Mouse (Mus musculus): ENCODE measurements around the gene Crtc1. TPM values are rescaled to one million over a fixed set of nuclear protein-coding genes. Genes with fewer than 3 reads are reported as not detected.

Gene Crtc1
- total RNA-seq, 1 experiment = 4.9 TPM

GRCm38 (mm10) chr8:70352657-70353151, 86.7 kb downstream of the Crtc1 start:
- no peak for DNase-seq (ENCODE audit: low read depth, low spot score)

GRCm38 (mm10) chr8:70352000-70352384, 87.4 kb downstream of the Crtc1 start:
- H3K9me3 ChIP-seq (ENCODE audit: control insufficient read depth, insufficient read depth, low read depth, low read length) = no peaks in the 10 kb centered on the region
- peaks cover 12 to 34% of the 10 kb centered on the region in 2 experiments for H3K4me1 ChIP-seq (ENCODE audit: control insufficient read depth in 2 of 2, insufficient read depth in 2 of 2, low read length in 2 of 2, poor library complexity in 1 of 2)
- peaks cover 29% of the 10 kb centered on the region; the same call in 1 of the 2 replicates for H3K36me3 ChIP-seq (ENCODE audit: control insufficient read depth, insufficient read depth, low read length, poor library complexity, severe bottlenecking)
- peak overlapping the region; percentile 96 for H3K9ac ChIP-seq (ENCODE audit: insufficient read depth, low read depth, low read length, poor library complexity, severe bottlenecking)
- H3K27ac ChIP-seq (ENCODE audit: insufficient read depth, low read depth, low read length, poor library complexity, severe bottlenecking) = no peak overlapping the region
- peak overlapping the region; percentile 79 to 91 for H3K4me3 ChIP-seq (ENCODE audit: insufficient read depth in 1 of 2, low read depth in 1 of 2, low read length in 2 of 2, poor library complexity in 1 of 2, severe bottlenecking in 1 of 2)
- TF ChIP-seq MAFK (IDR thresholded peaks at IDR 0.05; ENCODE audit: insufficient read depth, low read depth, low read length) (no peak), CHD2 (IDR thresholded peaks at IDR 0.05; ENCODE audit: low read depth, low read length) (no peak), HCFC1 (IDR thresholded peaks at IDR 0.05; ENCODE audit: borderline replicate concordance, insufficient read depth, low read length) (no peak), ZNF384 (IDR thresholded peaks at IDR 0.05; ENCODE audit: low read depth, low read length) (no peak), ZC3H11A (IDR thresholded peaks at IDR 0.05; ENCODE audit: borderline replicate concordance, low read depth, low read length) (no peak)
- no peak for DNase-seq (ENCODE audit: low read depth, low spot score)
- in situ Hi-C loops (cut with MboI; ENCODE audit: low sequenced_read_pairs in 2 of 2, unreplicated experiment in 2 of 2) = no loop called here

More at GRCm38 (mm10) chr8:70352657-70353151, 86.7 kb downstream of the Crtc1 start:
- Histone ChIP-seq H3K4me1 (ENCODE audit: control insufficient read depth in 2 of 2, insufficient read depth in 2 of 2, low read length in 2 of 2, poor library complexity in 1 of 2) (peaks cover 12 to 32% of the 10 kb centered on the region in 2 experiments), H3K9ac (ENCODE audit: insufficient read depth, low read depth, low read length, poor library complexity, severe bottlenecking) (peak overlapping the region; percentile 96), H3K9me3 (ENCODE audit: control insufficient read depth, insufficient read depth, low read depth, low read length) (no peaks in the 10 kb centered on the region), H3K4me3 (ENCODE audit: insufficient read depth in 1 of 2, low read depth in 1 of 2, low read length in 2 of 2, poor library complexity in 1 of 2, severe bottlenecking in 1 of 2) (peak overlapping the region; percentile 79 to 91), H3K36me3 (ENCODE audit: control insufficient read depth, insufficient read depth, low read length, poor library complexity, severe bottlenecking) (peaks cover 27% of the 10 kb centered on the region; the same call in 1 of the 2 replicates), H3K27ac (ENCODE audit: insufficient read depth, low read depth, low read length, poor library complexity, severe bottlenecking) (peak overlapping the region; percentile 75)
- in situ Hi-C loops (cut with MboI; ENCODE audit: low sequenced_read_pairs in 2 of 2, unreplicated experiment in 2 of 2) = no loop called here
- no peak for TF ChIP-seq ZC3H11A (IDR thresholded peaks at IDR 0.05; ENCODE audit: borderline replicate concordance, low read depth, low read length)
- no peak for TF ChIP-seq MAFK (IDR thresholded peaks at IDR 0.05; ENCODE audit: insufficient read depth, low read depth, low read length)
- TF ChIP-seq HCFC1 (IDR thresholded peaks at IDR 0.05; ENCODE audit: borderline replicate concordance, insufficient read depth, low read length) = no peak

GRCm38 (mm10) chr8:70351035-70351999, 88.1 kb downstream of the Crtc1 start:
- peak overlapping the region; percentile 79 to 91 for H3K4me3 ChIP-seq (ENCODE audit: insufficient read depth in 1 of 2, low read depth in 1 of 2, low read length in 2 of 2, poor library complexity in 1 of 2, severe bottlenecking in 1 of 2)
- in situ Hi-C loops (cut with MboI; ENCODE audit: low sequenced_read_pairs in 2 of 2, unreplicated experiment in 2 of 2) = no loop called here
- TF ChIP-seq CHD2 (IDR thresholded peaks at IDR 0.05; ENCODE audit: low read depth, low read length) (no peak), HCFC1 (IDR thresholded peaks at IDR 0.05; ENCODE audit: borderline replicate concordance, insufficient read depth, low read length) (no peak), MAFK (IDR thresholded peaks at IDR 0.05; ENCODE audit: insufficient read depth, low read depth, low read length) (0 out of 2 replicates have a peak, but pooled peaks have one; percentile 33)
- peaks cover 9 to 37% of the 10 kb centered on the region in 2 experiments for H3K4me1 ChIP-seq (ENCODE audit: control insufficient read depth in 2 of 2, insufficient read depth in 2 of 2, low read length in 2 of 2, poor library complexity in 1 of 2)
- no peak overlapping the region for H3K27ac ChIP-seq (ENCODE audit: insufficient read depth, low read depth, low read length, poor library complexity, severe bottlenecking)
- no peak for DNase-seq (ENCODE audit: low read depth, low spot score)
- H3K36me3 ChIP-seq (ENCODE audit: control insufficient read depth, insufficient read depth, low read length, poor library complexity, severe bottlenecking) = peaks cover 34% of the 10 kb centered on the region; the same call in 1 of the 2 replicates
- peak overlapping the region; percentile 96 for H3K9ac ChIP-seq (ENCODE audit: insufficient read depth, low read depth, low read length, poor library complexity, severe bottlenecking)
- no peaks in the 10 kb centered on the region for H3K9me3 ChIP-seq (ENCODE audit: control insufficient read depth, insufficient read depth, low read depth, low read length)

GRCm38 (mm10) chr8:70347860-70348420, 91.4 kb downstream of the Crtc1 start:
- no peak for DNase-seq (ENCODE audit: low read depth, low spot score)
- Histone ChIP-seq H3K36me3 (ENCODE audit: control insufficient read depth, insufficient read depth, low read length, poor library complexity, severe bottlenecking) (peaks cover 51% of the 10 kb centered on the region), H3K9ac (ENCODE audit: insufficient read depth, low read depth, low read length, poor library complexity, severe bottlenecking) (no peak overlapping the region), H3K9me3 (ENCODE audit: control insufficient read depth, insufficient read depth, low read depth, low read length) (no peaks in the 10 kb centered on the region), H3K4me3 (ENCODE audit: insufficient read depth in 1 of 2, low read depth in 1 of 2, low read length in 2 of 2, poor library complexity in 1 of 2, severe bottlenecking in 1 of 2) (no peak overlapping the region), H3K27ac (ENCODE audit: insufficient read depth, low read depth, low read length, poor library complexity, severe bottlenecking) (no peak overlapping the region), H3K4me1 (ENCODE audit: control insufficient read depth in 2 of 2, insufficient read depth in 2 of 2, low read length in 2 of 2, poor library complexity in 1 of 2) (peaks cover 0 to 36% of the 10 kb centered on the region in 2 experiments; a peak in 2 of 4 replicates)
- no peak for TF ChIP-seq ZNF384 (IDR thresholded peaks at IDR 0.05; ENCODE audit: low read depth, low read length)
- TF ChIP-seq MAFK (IDR thresholded peaks at IDR 0.05; ENCODE audit: insufficient read depth, low read depth, low read length) = no peak
- TF ChIP-seq CHD2 (IDR thresholded peaks at IDR 0.05; ENCODE audit: low read depth, low read length) = no peak
- no peak for TF ChIP-seq ZC3H11A (IDR thresholded peaks at IDR 0.05; ENCODE audit: borderline replicate concordance, low read depth, low read length)
- no peak for TF ChIP-seq HCFC1 (IDR thresholded peaks at IDR 0.05; ENCODE audit: borderline replicate concordance, insufficient read depth, low read length)
- in situ Hi-C loops (cut with MboI; ENCODE audit: low sequenced_read_pairs in 2 of 2, unreplicated experiment in 2 of 2) = no loop called here
